Mouse (Mus musculus) hindbrain, embryonic 15.5 days (tissue): Measurements from ENCODE around the gene Cd6. TPM values are rescaled to one million over a fixed set of nuclear protein-coding genes. Genes with fewer than 3 reads are reported as not detected.

Experiments used
- ATAC-seq: fragments of 200-750 bp; cut with Nextera tagmentation; 2 replicates; pipeline ENCODE4 v1.8.0; 2017; ENCODE audit warnings: low read depth, moderate number of reproducible peaks, moderate TSS enrichment; ENCODE audit not compliant: low FRiP score
- H3K27ac ChIP-seq: fragments of 300-500 bp; sonication (generic); replicated peaks from 2 replicates; pipeline ENCODE4 v1.5.1; 2015; ENCODE audit warnings: mild to moderate bottlenecking, inconsistent platforms
- H3K27me3 ChIP-seq: fragments of 300-500 bp; sonication (generic); 2 replicates; pipeline ENCODE4 v1.6.1; 2015; ENCODE audit warnings: control low read depth, inconsistent platforms
- H3K36me3 ChIP-seq: fragments of 300-500 bp; sonication (generic); 2 replicates; pipeline ENCODE4 v1.6.1; 2015; ENCODE audit warnings: control low read depth, inconsistent platforms
- H3K4me1 ChIP-seq: fragments of 300-500 bp; sonication (generic); replicated peaks from 2 replicates; pipeline ENCODE4 v1.6.1; 2015; ENCODE audit warnings: control low read depth, inconsistent platforms
- H3K4me2 ChIP-seq: fragments of 300-500 bp; sonication (generic); 2 replicates; pipeline ENCODE4 v1.6.1; 2015; ENCODE audit warnings: moderate library complexity, mild to moderate bottlenecking, inconsistent platforms
- H3K4me3 ChIP-seq: fragments of 300-500 bp; sonication (generic); 2 replicates; pipeline ENCODE4 v1.5.1; 2015; ENCODE audit warnings: mild to moderate bottlenecking, inconsistent platforms
- H3K9ac ChIP-seq: fragments of 300-500 bp; sonication (generic); 2 replicates; pipeline ENCODE4 v1.6.1; 2015; ENCODE audit warnings: inconsistent platforms
- H3K9me3 ChIP-seq: fragments of 300-500 bp; sonication (generic); 2 replicates; pipeline ENCODE4 v1.6.1; 2016; ENCODE audit warnings: control low read depth, inconsistent platforms
- WGBS: fragments of 180-500 bp; shearing (Covaris S2); methylation state at CpG from one replicate; pipeline ENCODE4 v1.1.7; 2015; 5-methylcytosine and 5-hydroxymethylcytosine counted together
- polyA plus RNA-seq: library from polyadenylated mRNA; unstranded; fragments of >200 nt; fragmentation: Nextera tagmentation; extraction: Ambion mirVana; gene quantifications from 2 replicates; pipeline ENCODE4 v1.2.1, GENCODE M21; 2015

Gene Cd6
- polyA plus RNA-seq, 1 experiment from 2014 or later: 0.10 TPM

- no peak overlapping the region for H3K4me2 ChIP-seq
- no peaks in the 10 kb centered on the region for H3K27me3 ChIP-seq
- no peak overlapping the region for H3K9ac ChIP-seq
- WGBS: 84% methylated on average over 12 of the region's 12 CpGs
- H3K27ac ChIP-seq: peak overlapping the region; percentile 38
- peak; percentile 28; the same call in 1 of the 2 replicates for ATAC-seq
- H3K4me3 ChIP-seq: no peak overlapping the region
- H3K36me3 ChIP-seq: no peaks in the 10 kb centered on the region
- no peaks in the 10 kb centered on the region for H3K9me3 ChIP-seq
- H3K4me1 ChIP-seq: peaks cover 14% of the 10 kb centered on the region; the same call in 1 of the 2 replicates
These were observed 21.2 kb downstream of the Cd6 start for GRCm38 (mm10) chr19:10808524-10809233.

DNA sequence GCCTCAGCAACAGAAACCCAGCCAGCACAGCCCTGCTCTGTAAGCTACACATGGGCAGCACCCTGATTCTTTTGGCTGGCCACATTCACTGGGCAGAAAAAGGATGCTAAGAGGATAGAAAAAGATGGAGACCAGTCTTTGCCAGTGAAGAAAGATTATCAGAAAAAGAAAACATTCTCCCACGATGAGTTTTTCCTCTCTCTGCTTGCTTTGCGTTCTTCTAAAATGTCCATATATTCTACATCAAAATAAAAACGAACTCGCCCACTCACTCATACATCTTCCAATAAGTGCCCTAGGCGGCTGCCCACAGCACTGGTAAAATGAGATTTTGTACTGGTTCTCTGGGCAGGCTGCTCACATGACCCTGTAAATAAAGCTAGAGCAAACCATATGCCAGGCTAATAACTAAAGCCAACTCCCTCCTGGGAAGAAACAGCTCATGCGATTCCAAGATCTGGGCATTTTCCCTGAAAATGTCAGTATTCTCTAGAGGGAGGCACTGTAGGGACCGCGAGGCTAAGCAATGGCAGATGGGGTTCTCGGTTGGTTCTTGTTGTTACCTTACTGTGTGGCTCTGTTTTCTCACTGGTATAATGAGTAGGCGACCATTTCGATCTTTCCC, 24.1 kb downstream of the Cd6 start:
- Histone ChIP-seq H3K4me3 (no peak overlapping the region), H3K27me3 (no peaks in the 10 kb centered on the region), H3K4me1 (peaks cover 18% of the 10 kb centered on the region; the same call in 1 of the 2 replicates), H3K36me3 (no peaks in the 10 kb centered on the region), H3K9ac (no peak overlapping the region), H3K4me2 (no peak overlapping the region), H3K9me3 (no peaks in the 10 kb centered on the region), H3K27ac (no peak overlapping the region)
- WGBS: 72% methylated on average over 11 of the region's 11 CpGs
- ATAC-seq: no peak

GRCm38 (mm10) chr19:10804850-10805660, 24.8 kb downstream of the Cd6 start:
- Histone ChIP-seq H3K9ac (no peak overlapping the region), H3K9me3 (no peaks in the 10 kb centered on the region), H3K27me3 (no peaks in the 10 kb centered on the region), H3K4me3 (no peak overlapping the region), H3K4me2 (no peak overlapping the region), H3K27ac (no peak overlapping the region), H3K36me3 (no peaks in the 10 kb centered on the region), H3K4me1 (peaks cover 21% of the 10 kb centered on the region; the same call in 1 of the 2 replicates)
- no peak for ATAC-seq
- 85% methylated on average over 2 of the region's 2 CpGs for WGBS

DNA sequence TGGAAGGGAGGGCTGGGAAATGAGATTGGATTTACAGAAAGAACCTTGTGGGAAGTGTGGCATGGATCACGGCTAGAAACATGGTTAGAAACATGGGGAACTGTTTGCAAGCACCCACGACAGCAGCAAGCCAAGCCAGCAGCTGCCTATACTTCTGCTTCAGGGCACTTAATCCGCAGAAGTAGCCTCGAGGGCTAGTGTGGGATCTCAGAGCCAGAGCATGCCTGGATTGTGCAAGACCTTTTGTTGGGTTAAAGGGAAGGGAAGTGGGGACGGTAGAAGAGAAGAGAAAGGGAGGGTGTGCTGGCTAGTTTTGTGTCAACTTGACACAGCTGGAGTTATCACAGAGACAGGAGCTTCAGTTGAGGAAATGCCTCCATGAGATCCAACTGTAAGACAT, 26.1 kb downstream of the Cd6 start:
- Histone ChIP-seq H3K4me3 (no peak overlapping the region), H3K9me3 (no peaks in the 10 kb centered on the region), H3K4me1 (peaks cover 8% of the 10 kb centered on the region; the same call in 1 of the 2 replicates), H3K4me2 (no peak overlapping the region), H3K27ac (no peak overlapping the region), H3K9ac (no peak overlapping the region), H3K36me3 (no peaks in the 10 kb centered on the region), H3K27me3 (no peaks in the 10 kb centered on the region)
- WGBS: 70% methylated on average over 5 of the region's 5 CpGs
- no peak for ATAC-seq

- H3K27me3 ChIP-seq: no peaks in the 10 kb centered on the region
- H3K36me3 ChIP-seq: no peaks in the 10 kb centered on the region
- no peak overlapping the region for H3K4me2 ChIP-seq
- H3K27ac ChIP-seq: no peak overlapping the region
- no peak overlapping the region for H3K4me3 ChIP-seq
- no peaks in the 10 kb centered on the region for H3K9me3 ChIP-seq
- WGBS: 84% methylated on average over 6 of the region's 6 CpGs
- H3K9ac ChIP-seq: no peak overlapping the region
- 0 out of 2 replicates have a peak, but pooled peaks cover 8% of the 10 kb centered on the region for H3K4me1 ChIP-seq
- no peak for ATAC-seq
These were observed 28.0 kb downstream of the Cd6 start for GRCm38 (mm10) chr19:10801906-10802305.

- no peaks in the 10 kb centered on the region for H3K36me3 ChIP-seq
- H3K9me3 ChIP-seq: no peaks in the 10 kb centered on the region
- 41% methylated on average over 6 of the region's 6 CpGs for WGBS
- H3K4me1 ChIP-seq: 0 out of 2 replicates have a peak, but pooled peaks cover 8% of the 10 kb centered on the region
- no peak overlapping the region for H3K4me2 ChIP-seq
- no peak overlapping the region for H3K27ac ChIP-seq
- H3K4me3 ChIP-seq: no peak overlapping the region
- H3K27me3 ChIP-seq: no peaks in the 10 kb centered on the region
- ATAC-seq: no peak
- no peak overlapping the region for H3K9ac ChIP-seq
These were observed 28.8 kb downstream of the Cd6 start for GRCm38 (mm10) chr19:10801070-10801469.

- Histone ChIP-seq H3K9me3 (no peaks in the 10 kb centered on the region), H3K27me3 (no peaks in the 10 kb centered on the region), H3K4me1 (0 out of 2 replicates have a peak, but pooled peaks cover 12% of the 10 kb centered on the region), H3K9ac (no peak overlapping the region), H3K27ac (no peak overlapping the region), H3K4me2 (no peak overlapping the region), H3K36me3 (no peaks in the 10 kb centered on the region), H3K4me3 (no peak overlapping the region)
- 94% methylated on average over 17 of the region's 17 CpGs for WGBS
- no peak for ATAC-seq
These were observed 30.7 kb downstream of the Cd6 start for GRCm38 (mm10) chr19:10799155-10799554.

DNA sequence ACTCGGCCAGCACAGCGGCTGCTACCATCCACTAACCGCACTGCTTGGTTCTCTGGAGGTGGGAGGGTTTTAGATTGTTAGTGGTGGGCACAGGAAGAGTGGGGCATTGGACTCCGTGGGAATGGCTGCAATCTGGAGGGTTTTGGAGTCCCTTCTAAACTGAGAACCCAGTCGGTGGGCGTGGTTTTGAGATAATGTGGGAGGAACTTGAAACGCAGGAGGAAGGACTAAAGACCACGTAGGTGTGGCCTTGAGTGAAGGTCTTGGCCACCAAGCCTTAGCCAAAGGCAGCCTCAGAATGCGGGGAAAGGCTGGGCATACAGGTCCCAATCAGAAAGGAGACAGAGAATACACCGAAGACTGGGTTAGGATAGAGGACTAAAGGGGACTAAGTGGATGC, 31.3 kb downstream of the Cd6 start:
- 72% methylated on average over 10 of the region's 10 CpGs for WGBS
- ATAC-seq: no peak
- Histone ChIP-seq H3K36me3 (no peaks in the 10 kb centered on the region), H3K27ac (no peak overlapping the region), H3K9me3 (no peaks in the 10 kb centered on the region), H3K4me1 (0 out of 2 replicates have a peak, but pooled peaks cover 12% of the 10 kb centered on the region), H3K9ac (no peak overlapping the region), H3K4me2 (no peak overlapping the region), H3K4me3 (no peak overlapping the region), H3K27me3 (no peaks in the 10 kb centered on the region)

DNA sequence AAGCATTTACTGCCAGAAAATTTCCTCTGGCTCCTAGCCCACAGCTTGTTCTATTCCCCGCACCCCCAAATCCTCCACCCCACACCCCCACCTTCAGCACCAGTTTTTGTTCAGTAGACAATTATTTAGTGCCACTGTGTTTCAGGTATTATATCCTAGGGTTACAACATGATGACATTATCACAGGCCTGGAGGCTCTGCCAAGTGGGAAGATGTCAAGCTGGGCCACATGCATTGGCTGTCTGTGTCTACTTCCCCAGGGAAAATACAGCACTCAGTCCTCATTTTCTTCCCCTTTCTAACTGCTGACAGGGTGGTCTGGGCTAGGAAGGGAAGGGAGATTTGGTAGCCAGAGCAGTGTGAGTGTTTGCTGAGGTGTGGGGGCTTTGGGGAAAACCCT, 34.9 kb downstream of the Cd6 start:
- Histone ChIP-seq H3K4me2 (no peak overlapping the region), H3K4me1 (0 out of 2 replicates have a peak, but pooled peaks cover 4% of the 10 kb centered on the region), H3K9ac (no peak overlapping the region), H3K4me3 (no peak overlapping the region), H3K27ac (no peak overlapping the region), H3K9me3 (no peaks in the 10 kb centered on the region), H3K36me3 (no peaks in the 10 kb centered on the region), H3K27me3 (no peaks in the 10 kb centered on the region)
- 80% methylated on average over 1 of the region's 1 CpGs for WGBS
- ATAC-seq: no peak

DNA sequence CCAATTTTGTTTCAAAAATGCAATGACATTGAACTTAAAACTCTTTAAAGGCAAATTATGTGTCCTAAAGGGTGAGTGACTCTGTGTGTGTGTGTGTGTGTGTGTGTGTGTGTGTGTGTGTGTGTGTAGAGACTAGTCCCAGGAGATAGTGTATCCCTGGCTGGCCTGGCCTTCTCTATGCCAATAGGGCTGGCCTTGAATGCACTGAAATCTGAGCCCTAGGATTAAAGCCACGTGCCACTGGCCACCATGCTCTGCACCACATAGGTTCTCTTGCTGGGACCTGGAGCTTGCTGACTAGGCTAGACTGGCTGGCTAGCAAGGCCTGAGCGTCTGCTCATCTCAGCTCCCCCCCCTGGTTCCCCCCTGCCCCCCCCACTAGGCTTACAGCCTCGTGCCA, 36.8 kb downstream of the Cd6 start:
- WGBS: 58% methylated on average over 3 of the region's 3 CpGs

DNA sequence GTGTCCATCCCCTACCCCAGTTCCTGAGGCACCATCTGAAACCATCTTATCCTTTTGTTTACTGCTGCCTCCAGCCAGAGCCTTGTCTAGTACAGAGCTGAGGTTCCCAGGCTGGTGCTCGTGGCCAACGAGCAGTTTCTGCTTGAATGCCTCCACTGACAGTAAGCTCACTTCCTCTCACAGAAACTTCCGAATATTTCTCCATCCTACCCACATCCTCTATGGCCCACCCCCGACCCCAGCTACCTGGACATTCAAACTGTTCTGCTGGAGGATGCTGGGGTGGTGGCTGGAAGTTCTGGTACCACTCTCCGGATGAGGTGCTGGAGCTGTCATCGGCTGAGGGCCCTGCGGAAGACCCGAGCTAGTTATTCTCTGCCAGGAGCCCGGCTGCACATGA, 39.5 kb downstream of the Cd6 start:
- Histone ChIP-seq H3K27ac (no peak overlapping the region), H3K4me2 (no peak overlapping the region), H3K36me3 (no peaks in the 10 kb centered on the region), H3K9me3 (no peaks in the 10 kb centered on the region), H3K4me3 (no peak overlapping the region), H3K4me1 (peaks cover 5% of the 10 kb centered on the region), H3K9ac (no peak overlapping the region), H3K27me3 (no peaks in the 10 kb centered on the region)
- WGBS: 78% methylated on average over 9 of the region's 9 CpGs
- ATAC-seq: no peak

More for the DNA sequence above, 36.8 kb downstream of the Cd6 start:
- Histone ChIP-seq H3K27me3 (no peaks in the 10 kb centered on the region), H3K27ac (no peak overlapping the region), H3K9me3 (no peaks in the 10 kb centered on the region), H3K36me3 (no peaks in the 10 kb centered on the region), H3K4me1 (0 out of 2 replicates have a peak, but pooled peaks cover 4% of the 10 kb centered on the region), H3K9ac (no peak overlapping the region), H3K4me2 (no peak overlapping the region), H3K4me3 (no peak overlapping the region)
- no peak for ATAC-seq

- Histone ChIP-seq H3K4me2 (no peak overlapping the region), H3K27ac (no peak overlapping the region), H3K9ac (no peak overlapping the region), H3K36me3 (no peaks in the 10 kb centered on the region), H3K4me3 (no peak overlapping the region), H3K9me3 (no peaks in the 10 kb centered on the region), H3K27me3 (no peaks in the 10 kb centered on the region), H3K4me1 (peaks cover 14% of the 10 kb centered on the region)
- ATAC-seq: no peak
- WGBS: 75% methylated on average over 9 of the region's 9 CpGs
These were observed 41.6 kb downstream of the Cd6 start for GRCm38 (mm10) chr19:10788242-10788641.
